Mouse (Mus musculus): ENCODE measurements at regions not wholly inside any gene's neighbourhood (a gene's known extent, or its start where the extent isn't known, plus 50 kb on each side); places are given as distances from the start of the nearest gene placed in this dataset.

GRCm38 (mm10) chr1:91740661-91741060, 60.6 kb upstream of the Twist2 start:
- no peak for DNase-seq (ENCODE audit: low spot score in 2 of 2)

GRCm38 (mm10) chr1:91742031-91742430, 59.2 kb upstream of the Twist2 start:
- no peak for DNase-seq (ENCODE audit: low spot score in 2 of 2)

- no peak for DNase-seq (ENCODE audit: low spot score in 2 of 2)
Measured at GRCm38 (mm10) chr1:91742914-91743313, 58.3 kb upstream of the Twist2 start.

- DNase-seq (ENCODE audit: low spot score in 2 of 2) = no peak
Measured at GRCm38 (mm10) chr1:91744076-91744475, 57.2 kb upstream of the Twist2 start.

GRCm38 (mm10) chr1:91744701-91745100, 56.6 kb upstream of the Twist2 start:
- no peak for DNase-seq (ENCODE audit: low spot score in 2 of 2)

GRCm38 (mm10) chr1:91747583-91747982, 53.7 kb upstream of the Twist2 start:
- no peak for DNase-seq (ENCODE audit: low spot score in 2 of 2)
